Mouse (Mus musculus): ENCODE measurements around the gene Mlph. TPM values are rescaled to one million over a fixed set of nuclear protein-coding genes. Genes with fewer than 3 reads are reported as not detected.

The Mlph gene
- polyA plus RNA-seq, 1 experiment = 0.89 TPM

DNA sequence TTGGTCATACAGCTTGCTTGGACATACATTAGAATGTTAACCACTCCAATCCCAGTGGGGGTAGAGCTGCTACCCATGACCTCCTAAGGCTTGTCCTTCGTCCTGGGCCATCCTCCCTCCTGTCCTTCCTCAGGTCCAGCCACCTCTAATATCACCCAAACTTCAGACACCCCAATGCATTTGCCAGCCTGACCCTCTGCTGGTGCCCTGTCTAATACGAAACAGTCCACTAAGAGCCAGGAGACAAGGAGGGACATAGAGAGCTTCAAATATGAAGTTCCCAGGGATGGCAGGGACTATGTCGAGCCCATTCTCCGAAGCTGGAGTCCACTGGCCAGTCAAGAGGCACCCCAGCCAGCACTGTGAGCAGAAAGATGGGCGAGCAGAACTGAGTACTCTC is 82.8 kb downstream of the Mlph start:
- peaks cover 5% of the 10 kb centered on the region; the same call in 1 of the 2 replicates for H3K4me1 ChIP-seq (ENCODE audit: control insufficient read depth, insufficient read depth, insufficient read length)
- H3K36me3 ChIP-seq (ENCODE audit: control insufficient read depth, insufficient read depth, low read length) = no peaks in the 10 kb centered on the region
- H3K4me3 ChIP-seq (ENCODE audit: extremely low read depth, insufficient read depth, insufficient read length) = no peak overlapping the region
- TF ChIP-seq CTCF (IDR thresholded peaks at IDR 0.05; ENCODE audit: extremely low read depth, insufficient read depth, insufficient read length, insufficient replicate concordance) (no peak), POLR2A (IDR thresholded peaks at IDR 0.05; ENCODE audit: low read depth, low read length) (no peak)
- WGBS = 89% methylated on average over 5 of the region's 5 CpGs
- H3K27me3 ChIP-seq (ENCODE audit: control insufficient read depth, insufficient read depth, low read length) = peaks cover 5% of the 10 kb centered on the region
- DNase-seq (ENCODE audit: low read depth in 1 of 2, low spot score in 2 of 2) = no peak
- no peak overlapping the region for H3K27ac ChIP-seq (ENCODE audit: insufficient read depth, low read length)

DNA sequence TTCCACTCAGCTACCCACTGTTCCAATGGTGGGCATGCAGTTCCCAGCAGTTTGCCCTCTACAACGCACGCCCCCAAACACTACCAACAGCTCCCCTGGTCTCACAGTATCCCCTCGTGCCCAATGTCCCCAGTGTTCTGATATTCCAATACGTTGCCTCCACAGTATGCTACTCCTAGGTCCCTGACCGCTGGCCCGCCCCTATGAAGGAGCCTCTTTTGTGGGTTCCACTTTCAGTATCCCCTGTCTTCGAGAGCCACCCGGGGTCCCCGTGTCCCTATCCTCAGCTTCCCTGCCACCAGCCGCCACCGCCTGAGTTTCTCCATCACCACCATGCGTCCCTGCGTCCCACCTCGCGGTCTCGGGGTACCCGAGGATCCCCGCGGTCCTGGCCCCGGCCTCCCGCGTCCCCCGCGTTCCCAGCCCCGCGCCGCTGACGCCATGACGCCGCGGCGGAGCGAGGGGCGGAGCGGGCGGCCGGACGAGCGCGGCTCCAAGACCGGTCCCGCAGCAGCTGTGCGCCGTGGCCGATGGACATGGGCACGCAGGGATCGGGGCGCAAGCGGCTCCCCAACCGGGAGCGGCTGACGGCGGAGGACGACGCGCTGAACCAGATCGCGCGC is 83.5 kb downstream of the Mlph start, which contains the start of gene Lrrfip1:
Gene Lrrfip1, plus strand, starts transcription at position 470 of the 623 bp plus-strand sequence.
- 3% methylated on average over 59 of the region's 59 CpGs for WGBS
- peaks cover 5% of the 10 kb centered on the region; the same call in 1 of the 2 replicates for H3K4me1 ChIP-seq (ENCODE audit: control insufficient read depth, insufficient read depth, insufficient read length)

DNA sequence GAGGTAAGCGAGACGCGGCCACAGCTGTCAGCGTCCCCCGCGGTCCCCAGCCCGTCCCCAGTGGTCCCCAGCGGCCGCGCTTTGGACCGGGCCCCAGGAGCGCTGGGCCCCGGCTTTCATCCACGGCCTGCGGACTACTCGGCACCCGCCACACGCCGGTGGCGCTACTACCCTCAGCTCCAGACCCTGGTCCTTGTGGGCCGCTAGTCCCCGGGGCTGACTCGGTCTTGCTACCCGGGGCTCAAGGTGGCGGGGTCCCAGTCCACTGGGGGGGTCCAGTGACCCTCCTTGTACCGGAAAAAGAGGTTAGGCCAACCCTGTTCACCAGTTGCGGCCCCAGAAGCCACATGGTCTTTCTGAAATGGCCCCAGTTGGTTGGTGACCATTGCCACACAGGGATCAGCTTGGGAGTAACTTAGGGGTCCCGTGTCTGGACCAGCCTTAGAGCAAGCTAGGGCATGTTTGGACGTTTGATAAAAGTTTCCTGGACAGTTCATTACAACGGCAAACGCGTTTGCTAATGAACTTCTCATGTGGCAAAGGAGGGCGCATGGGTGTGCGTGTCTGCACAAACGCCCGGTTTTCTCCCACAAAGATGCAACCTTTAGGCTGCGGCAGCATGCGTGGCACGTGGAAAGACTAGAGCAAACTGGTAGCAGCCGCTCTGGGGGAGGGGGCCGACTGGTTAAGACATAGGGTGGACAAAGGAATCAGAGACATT is 84.2 kb downstream of the Mlph start:
- Histone ChIP-seq H3K36me3 (ENCODE audit: control insufficient read depth, insufficient read depth, low read length) (no peaks in the 10 kb centered on the region), H3K4me1 (ENCODE audit: control insufficient read depth, insufficient read depth, insufficient read length) (peaks cover 5% of the 10 kb centered on the region; the same call in 1 of the 2 replicates), H3K27ac (ENCODE audit: insufficient read depth, low read length) (no peak overlapping the region), H3K27me3 (ENCODE audit: control insufficient read depth, insufficient read depth, low read length) (peaks cover 5% of the 10 kb centered on the region), H3K4me3 (ENCODE audit: extremely low read depth, insufficient read depth, insufficient read length) (peak overlapping the region; percentile 66)
- TF ChIP-seq POLR2A (IDR thresholded peaks at IDR 0.05; ENCODE audit: low read depth, low read length) (no peak), CTCF (IDR thresholded peaks at IDR 0.05; ENCODE audit: extremely low read depth, insufficient read depth, insufficient read length, insufficient replicate concordance) (no peak)
- no peak for DNase-seq (ENCODE audit: low read depth in 1 of 2, low spot score in 2 of 2)
- 2% methylated on average over 41 of the region's 41 CpGs for WGBS

More for the DNA sequence above, 83.5 kb downstream of the Mlph start, which contains the start of gene Lrrfip1:
- no peak for DNase-seq (ENCODE audit: low read depth in 1 of 2, low spot score in 2 of 2)
- TF ChIP-seq POLR2A (IDR thresholded peaks at IDR 0.05; ENCODE audit: low read depth, low read length) = no peak
- no peak for TF ChIP-seq CTCF (IDR thresholded peaks at IDR 0.05; ENCODE audit: extremely low read depth, insufficient read depth, insufficient read length, insufficient replicate concordance)
- H3K4me3 ChIP-seq (ENCODE audit: extremely low read depth, insufficient read depth, insufficient read length) = peak within 1 kb of the TSS; percentile 66
- H3K27me3 ChIP-seq (ENCODE audit: control insufficient read depth, insufficient read depth, low read length) = peaks cover 5% of the 10 kb centered on the region
- H3K27ac ChIP-seq (ENCODE audit: insufficient read depth, low read length) = peak within 1 kb of the TSS; percentile 45; the same call in 1 of the 2 replicates
- H3K36me3 ChIP-seq (ENCODE audit: control insufficient read depth, insufficient read depth, low read length) = no peaks in the 10 kb centered on the region

DNA sequence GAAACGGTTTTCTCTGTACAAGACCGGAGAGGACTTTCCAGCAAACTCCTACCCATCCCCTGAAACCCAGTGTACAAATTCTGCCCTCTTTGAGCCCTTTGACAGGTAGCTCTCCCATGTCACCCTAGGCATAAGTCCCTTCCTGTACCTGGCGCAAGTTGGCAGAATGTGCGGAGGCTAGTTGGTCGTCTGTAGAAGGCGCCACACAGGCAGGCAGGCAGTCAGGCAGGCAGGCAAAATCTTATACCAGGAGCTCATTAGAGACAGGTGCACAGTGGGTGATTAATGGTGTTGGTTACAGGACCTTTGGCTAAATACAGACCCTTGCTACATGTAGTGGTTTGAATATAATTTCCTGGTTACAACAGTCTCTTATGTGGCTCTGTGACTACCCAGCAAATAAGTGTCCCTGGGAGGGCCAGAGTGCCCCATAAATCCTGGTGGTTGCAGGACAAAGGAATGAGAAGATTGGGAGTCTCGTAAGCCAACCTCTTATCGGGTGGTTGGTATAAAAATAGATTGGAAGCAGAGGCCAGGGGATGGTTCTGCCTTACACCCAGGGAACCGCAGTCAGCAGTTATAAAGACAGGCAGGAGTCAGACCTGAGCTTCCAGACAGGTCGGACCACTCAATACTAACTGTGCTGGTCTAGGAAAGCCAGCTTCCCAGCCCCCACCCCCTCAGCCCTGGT is 85.2 kb downstream of the Mlph start:
- TF ChIP-seq POLR2A (IDR thresholded peaks at IDR 0.05; ENCODE audit: low read depth, low read length) = no peak
- Histone ChIP-seq H3K4me1 (ENCODE audit: control insufficient read depth, insufficient read depth, insufficient read length) (peaks cover 5% of the 10 kb centered on the region; the same call in 1 of the 2 replicates), H3K27ac (ENCODE audit: insufficient read depth, low read length) (no peak overlapping the region), H3K36me3 (ENCODE audit: control insufficient read depth, insufficient read depth, low read length) (no peaks in the 10 kb centered on the region), H3K4me3 (ENCODE audit: extremely low read depth, insufficient read depth, insufficient read length) (no peak overlapping the region), H3K27me3 (ENCODE audit: control insufficient read depth, insufficient read depth, low read length) (peaks cover 5% of the 10 kb centered on the region)
- 51% methylated on average over 10 of the region's 10 CpGs for WGBS
- DNase-seq (ENCODE audit: low read depth in 1 of 2, low spot score in 2 of 2) = no peak

Other genes starting within 250 kb of the Mlph start
- gene Col6a3, start 71.1 kb upstream of the Mlph start, polyA plus RNA-seq (2012; rRNA removed) = 5.7 and 6.0 TPM in 2 replicates
- not detected in 2 replicates for gene Prlh, start 38.0 kb downstream of the Mlph start, polyA plus RNA-seq (2012; rRNA removed)
- gene Rab17, start 54.6 kb downstream of the Mlph start, polyA plus RNA-seq (2012; rRNA removed) = 0.09 and 0.74 TPM in 2 replicates
- gene Lrrfip1, start 83.7 kb downstream of the Mlph start, polyA plus RNA-seq (2012; rRNA removed) = 15.0 and 16.6 TPM in 2 replicates
- gene Rbm44, start 230.0 kb downstream of the Mlph start, polyA plus RNA-seq (2012; rRNA removed) = 0.05 TPM in 1 of 2 replicates, not detected in the other

All from spleen, adult 2 months (tissue).